Mouse (Mus musculus): Measurements from ENCODE around the gene Ripor2. TPM values are rescaled to one million over a fixed set of nuclear protein-coding genes. Genes with fewer than 3 reads are reported as not detected.

Ripor2 gene
- polyA plus RNA-seq, 1 experiment from 2014 or later: 29.1 TPM

DNA sequence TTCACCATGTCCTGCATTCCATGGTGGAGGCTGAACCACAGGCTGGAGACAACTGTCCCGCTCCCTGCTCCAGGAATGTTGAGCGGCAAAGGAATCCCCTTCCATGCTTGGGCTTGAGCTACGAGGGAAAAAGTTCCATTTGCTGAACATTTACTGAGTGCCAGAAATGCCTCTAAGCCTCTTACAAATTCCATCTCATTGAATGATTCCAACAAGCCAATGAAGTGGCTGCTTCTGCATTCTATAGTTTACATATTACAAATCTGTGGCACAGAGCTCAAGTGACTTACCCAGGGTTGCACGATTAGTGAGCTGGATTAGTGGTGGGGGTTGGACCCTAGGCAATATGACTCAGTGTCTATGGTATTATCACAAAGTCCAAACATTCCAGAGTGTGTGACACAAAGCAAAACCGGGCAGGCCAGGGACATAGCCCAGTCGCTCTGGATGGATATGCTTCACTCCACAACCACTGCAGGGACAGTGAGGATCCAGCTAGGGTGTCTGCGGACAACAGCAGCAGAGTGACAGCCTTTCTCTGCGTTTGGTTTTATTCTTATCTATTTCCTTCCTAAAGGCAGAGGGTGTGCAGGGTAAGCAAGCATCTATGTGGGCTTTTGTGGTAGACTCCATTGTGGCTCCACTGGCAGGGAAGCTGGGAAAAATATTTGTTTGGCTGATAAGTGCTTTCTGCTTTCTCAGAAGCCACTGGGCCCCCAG lies 16.6 kb upstream of the Ripor2 start:
- Histone ChIP-seq H3K4me3 (replicated peaks) (no peak overlapping the region), H3K4me2 (replicated peaks) (no peak overlapping the region), H3K36me3 (no peaks in the 10 kb centered on the region), H3K9ac (replicated peaks) (no peak overlapping the region), H3K27ac (peak overlapping the region; percentile 62; the same call in 1 of the 2 replicates), H3K4me1 (replicated peaks) (peaks cover 15% of the 10 kb centered on the region), H3K9me3 (no peaks in the 10 kb centered on the region), H3K27me3 (no peaks in the 10 kb centered on the region)
- ATAC-seq: peak; percentile 69
- WGBS: 36% methylated on average over 8 of the region's 8 CpGs

GRCm38 (mm10) chr13:24565950-24566320 lies 16.1 kb upstream of the Ripor2 start:
- H3K27ac ChIP-seq: no peak overlapping the region

GRCm38 (mm10) chr13:24567176-24567811 lies 14.7 kb upstream of the Ripor2 start:
- Histone ChIP-seq H3K36me3 (no peaks in the 10 kb centered on the region), H3K4me3 (replicated peaks) (no peak overlapping the region)
- ATAC-seq: no peak

More at GRCm38 (mm10) chr13:24565950-24566320, 16.1 kb upstream of the Ripor2 start:
- Histone ChIP-seq H3K9me3 (no peaks in the 10 kb centered on the region), H3K36me3 (no peaks in the 10 kb centered on the region), H3K27me3 (no peaks in the 10 kb centered on the region), H3K4me2 (replicated peaks) (no peak overlapping the region), H3K4me1 (replicated peaks) (peaks cover 15% of the 10 kb centered on the region), H3K9ac (replicated peaks) (no peak overlapping the region), H3K4me3 (replicated peaks) (no peak overlapping the region)
- WGBS: 19% methylated on average over 3 of the region's 3 CpGs
- ATAC-seq: peak; percentile 67

DNA sequence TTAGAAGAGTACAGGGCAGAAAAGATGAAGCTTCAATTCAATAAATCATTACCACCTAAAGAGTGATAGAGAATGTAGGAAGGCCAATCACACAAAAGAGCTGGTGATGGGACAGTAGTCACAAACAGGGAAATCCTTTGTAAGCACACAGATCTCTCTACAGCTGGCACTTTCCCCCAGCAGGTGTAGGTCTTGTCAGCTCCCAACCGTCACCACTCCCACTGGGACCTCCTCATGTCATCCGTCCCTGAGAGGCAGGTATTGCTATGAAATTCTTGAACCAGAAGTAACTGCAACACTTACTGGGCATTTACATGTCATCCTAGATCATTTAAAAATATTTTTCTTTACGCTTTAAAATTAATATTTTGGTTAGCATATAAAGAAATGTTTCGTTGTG lies 12.9 kb upstream of the Ripor2 start:
- no peak for ATAC-seq
- Histone ChIP-seq H3K4me3 (replicated peaks) (no peak overlapping the region), H3K4me2 (replicated peaks) (no peak overlapping the region), H3K27ac (no peak overlapping the region), H3K4me1 (replicated peaks) (peaks cover 19% of the 10 kb centered on the region), H3K9ac (replicated peaks) (no peak overlapping the region), H3K27me3 (no peaks in the 10 kb centered on the region), H3K9me3 (no peaks in the 10 kb centered on the region), H3K36me3 (no peaks in the 10 kb centered on the region)
- 85% methylated on average over 4 of the region's 4 CpGs for WGBS

More at GRCm38 (mm10) chr13:24567176-24567811, 14.7 kb upstream of the Ripor2 start:
- Histone ChIP-seq H3K9ac (replicated peaks) (no peak overlapping the region), H3K27ac (no peak overlapping the region), H3K4me2 (replicated peaks) (no peak overlapping the region), H3K27me3 (no peaks in the 10 kb centered on the region), H3K9me3 (no peaks in the 10 kb centered on the region), H3K4me1 (replicated peaks) (peaks cover 15% of the 10 kb centered on the region)
- WGBS: 86% methylated on average over 11 of the region's 11 CpGs

DNA sequence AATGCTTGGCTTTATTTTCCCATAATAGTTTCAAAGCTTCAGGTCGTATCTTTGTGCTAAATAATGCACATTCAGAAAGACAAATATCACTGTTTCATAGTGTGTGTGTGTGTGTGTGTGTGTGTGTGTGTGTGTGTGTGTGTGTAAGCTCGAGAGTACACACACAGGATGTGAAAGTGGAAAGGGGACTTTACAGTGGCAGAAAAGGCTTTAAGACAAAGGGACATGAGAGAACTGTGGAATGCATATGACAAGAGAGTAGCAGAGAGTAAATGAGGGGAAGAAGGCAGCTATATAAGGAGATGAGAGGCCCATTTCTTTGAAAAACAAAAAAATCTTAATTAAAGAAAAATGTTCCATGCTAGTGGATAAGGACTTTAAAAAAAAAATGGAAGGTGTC lies 11.3 kb upstream of the Ripor2 start:
- peaks cover 9% of the 10 kb centered on the region for H3K4me1 ChIP-seq (replicated peaks)
- no peak overlapping the region for H3K4me2 ChIP-seq (replicated peaks)
- WGBS: 52% methylated on average over 2 of the region's 2 CpGs
- H3K9me3 ChIP-seq: no peaks in the 10 kb centered on the region
- no peak for ATAC-seq
- H3K36me3 ChIP-seq: no peaks in the 10 kb centered on the region
- no peaks in the 10 kb centered on the region for H3K27me3 ChIP-seq
- H3K4me3 ChIP-seq (replicated peaks): no peak overlapping the region
- no peak overlapping the region for H3K9ac ChIP-seq (replicated peaks)
- H3K27ac ChIP-seq: no peak overlapping the region

DNA sequence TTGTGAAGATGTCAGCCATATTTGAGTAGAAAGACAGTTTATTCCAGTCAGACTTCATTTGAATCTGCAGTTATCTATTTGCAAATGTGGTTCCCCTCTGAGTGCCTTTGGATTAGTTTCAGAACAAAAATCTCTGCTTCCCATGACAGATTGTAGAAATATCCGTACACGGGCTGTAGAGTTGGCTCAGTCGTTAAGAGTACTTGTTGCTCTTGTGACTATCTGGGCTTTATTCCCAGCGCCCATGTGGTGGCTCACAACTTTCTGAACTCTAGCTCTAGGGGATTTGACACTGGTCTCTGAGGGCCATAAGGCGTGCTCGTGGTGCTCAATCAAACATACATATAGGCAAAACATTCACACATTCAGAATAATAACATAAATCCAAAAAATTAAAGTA lies 10.1 kb upstream of the Ripor2 start:
- 94% methylated on average over 6 of the region's 6 CpGs for WGBS
- no peak for ATAC-seq

DNA sequence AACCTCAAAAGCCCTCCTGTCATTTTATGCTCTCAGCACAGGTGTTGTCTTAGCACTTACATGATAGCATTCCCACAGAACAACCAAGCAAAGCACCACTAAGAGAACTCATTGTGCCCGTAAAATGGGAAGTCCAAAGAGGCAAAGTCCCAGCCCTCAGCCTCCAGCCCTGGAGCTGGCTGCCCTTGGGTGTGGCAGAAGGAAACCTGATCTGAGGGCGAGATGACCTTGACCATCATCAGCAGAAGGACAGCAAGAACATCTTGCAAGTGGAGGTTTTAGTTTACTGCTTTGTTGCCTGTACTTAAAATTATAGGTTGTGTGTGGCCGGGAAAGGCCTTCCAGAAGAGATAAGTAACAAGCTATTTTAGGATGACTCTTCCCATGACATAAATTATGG lies 6.9 kb upstream of the Ripor2 start:
- no peak overlapping the region for H3K4me2 ChIP-seq (replicated peaks)
- no peak overlapping the region for H3K9ac ChIP-seq (replicated peaks)
- H3K27me3 ChIP-seq: no peaks in the 10 kb centered on the region
- WGBS: 92% methylated on average over 3 of the region's 3 CpGs
- no peak overlapping the region for H3K27ac ChIP-seq
- no peaks in the 10 kb centered on the region for H3K36me3 ChIP-seq
- H3K4me1 ChIP-seq (replicated peaks): peaks cover 20% of the 10 kb centered on the region
- H3K9me3 ChIP-seq: no peaks in the 10 kb centered on the region
- no peak for ATAC-seq
- no peak overlapping the region for H3K4me3 ChIP-seq (replicated peaks)

More for the DNA sequence above, 10.1 kb upstream of the Ripor2 start:
- Histone ChIP-seq H3K27me3 (no peaks in the 10 kb centered on the region), H3K36me3 (no peaks in the 10 kb centered on the region), H3K4me1 (replicated peaks) (peaks cover 15% of the 10 kb centered on the region), H3K4me3 (replicated peaks) (no peak overlapping the region), H3K27ac (no peak overlapping the region), H3K9me3 (no peaks in the 10 kb centered on the region), H3K4me2 (replicated peaks) (no peak overlapping the region), H3K9ac (replicated peaks) (no peak overlapping the region)

GRCm38 (mm10) chr13:24576338-24577119 lies 5.5 kb upstream of the Ripor2 start:
- peak overlapping the region; percentile 27; the same call in 1 of the 2 replicates for H3K4me2 ChIP-seq (replicated peaks)
- H3K4me1 ChIP-seq (replicated peaks): peaks cover 20% of the 10 kb centered on the region
- ATAC-seq: peak; percentile 95
- no peak overlapping the region for H3K4me3 ChIP-seq (replicated peaks)
- H3K27ac ChIP-seq: peak overlapping the region; percentile 79
- H3K36me3 ChIP-seq: no peaks in the 10 kb centered on the region
- H3K27me3 ChIP-seq: no peaks in the 10 kb centered on the region
- H3K9me3 ChIP-seq: no peaks in the 10 kb centered on the region
- no peak overlapping the region for H3K9ac ChIP-seq (replicated peaks)
- WGBS: 53% methylated on average over 11 of the region's 11 CpGs

DNA sequence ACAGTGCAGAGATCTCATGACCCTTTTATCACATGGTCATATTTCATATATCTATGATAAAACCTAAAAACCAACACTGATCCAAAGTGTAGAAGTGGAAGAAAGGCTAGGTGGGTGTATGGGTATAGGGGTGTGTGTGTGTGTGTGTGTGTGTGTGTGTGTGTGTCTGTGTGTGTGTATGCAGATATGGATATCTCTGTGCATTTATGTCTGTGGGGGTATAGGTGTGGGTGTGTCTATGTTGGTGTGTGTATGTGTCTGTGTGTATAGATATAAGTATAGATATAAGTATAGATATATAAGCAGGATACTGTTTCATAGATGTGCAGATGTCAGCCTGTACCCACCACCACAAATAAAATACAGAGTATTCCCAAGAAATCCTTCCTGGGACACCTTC lies 3.7 kb upstream of the Ripor2 start:
- no peak for ATAC-seq
- Histone ChIP-seq H3K36me3 (no peaks in the 10 kb centered on the region), H3K9ac (replicated peaks) (no peak overlapping the region), H3K9me3 (no peaks in the 10 kb centered on the region), H3K4me3 (replicated peaks) (no peak overlapping the region), H3K4me1 (replicated peaks) (peaks cover 23% of the 10 kb centered on the region), H3K27ac (no peak overlapping the region), H3K27me3 (no peaks in the 10 kb centered on the region), H3K4me2 (replicated peaks) (no peak overlapping the region)

- 94% methylated on average over 8 of the region's 8 CpGs for WGBS
- no peak for ATAC-seq
- Histone ChIP-seq H3K36me3 (no peaks in the 10 kb centered on the region), H3K9me3 (no peaks in the 10 kb centered on the region), H3K4me3 (replicated peaks) (no peak overlapping the region), H3K9ac (replicated peaks) (no peak overlapping the region), H3K4me1 (replicated peaks) (peaks cover 19% of the 10 kb centered on the region), H3K27me3 (no peaks in the 10 kb centered on the region), H3K27ac (no peak overlapping the region), H3K4me2 (replicated peaks) (no peak overlapping the region)
These were observed 1.2 kb upstream of the Ripor2 start for GRCm38 (mm10) chr13:24580759-24581158.

DNA sequence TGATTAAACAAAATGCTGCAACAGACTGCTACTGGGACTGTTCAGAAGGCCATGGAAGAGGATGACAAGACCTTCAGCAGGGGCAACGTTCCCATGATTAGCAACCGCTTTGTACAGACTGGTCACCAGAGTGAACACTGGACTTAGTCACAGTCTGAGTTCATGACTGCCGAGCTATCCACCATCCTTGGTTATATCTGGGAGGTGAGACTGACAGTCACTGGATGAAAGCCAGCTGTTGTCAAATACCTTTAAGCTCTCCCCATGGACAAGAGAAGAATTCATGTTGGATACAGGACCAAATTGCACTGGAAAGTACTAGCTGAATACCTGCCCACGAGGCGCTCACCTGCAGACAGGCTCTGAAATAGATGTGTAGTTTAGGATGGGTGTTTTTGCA lies 2.4 kb downstream of the Ripor2 start:
- Histone ChIP-seq H3K4me2 (replicated peaks) (no peak overlapping the region), H3K27ac (no peak overlapping the region), H3K9me3 (no peaks in the 10 kb centered on the region), H3K27me3 (no peaks in the 10 kb centered on the region), H3K4me3 (replicated peaks) (no peak overlapping the region), H3K36me3 (no peaks in the 10 kb centered on the region), H3K4me1 (replicated peaks) (0 out of 2 replicates have a peak, but pooled peaks cover 4% of the 10 kb centered on the region), H3K9ac (replicated peaks) (no peak overlapping the region)
- WGBS: 91% methylated on average over 5 of the region's 5 CpGs
- no peak for ATAC-seq

DNA sequence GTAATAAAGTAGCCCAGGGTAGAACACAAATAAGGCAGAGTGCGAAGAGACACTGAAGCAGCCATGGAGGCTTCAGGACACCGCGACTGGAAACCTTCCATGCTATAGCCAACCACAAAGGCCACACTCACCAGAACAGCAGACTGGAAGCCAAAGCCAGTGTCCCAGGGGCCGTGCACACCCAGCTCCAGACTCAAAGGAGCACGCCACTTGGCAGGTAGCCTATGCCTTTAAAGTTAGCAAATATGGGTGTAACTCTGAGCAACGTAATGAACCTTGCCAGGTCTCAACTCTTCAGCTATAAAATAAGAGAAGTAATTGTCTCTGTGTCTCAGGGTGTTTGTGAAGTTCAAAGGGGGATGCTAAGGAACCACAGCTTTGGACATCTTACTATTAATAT lies 2.9 kb downstream of the Ripor2 start:
- H3K9me3 ChIP-seq: no peaks in the 10 kb centered on the region
- WGBS: 92% methylated on average over 6 of the region's 6 CpGs
- H3K4me3 ChIP-seq (replicated peaks): no peak overlapping the region

More for the DNA sequence above, 2.9 kb downstream of the Ripor2 start:
- no peak for ATAC-seq
- H3K27ac ChIP-seq: no peak overlapping the region
- H3K36me3 ChIP-seq: no peaks in the 10 kb centered on the region
- no peaks in the 10 kb centered on the region for H3K27me3 ChIP-seq
- H3K9ac ChIP-seq (replicated peaks): no peak overlapping the region
- H3K4me2 ChIP-seq (replicated peaks): no peak overlapping the region
- 0 out of 2 replicates have a peak, but pooled peaks cover 4% of the 10 kb centered on the region for H3K4me1 ChIP-seq (replicated peaks)

All from midbrain, embryonic 13.5 days (tissue).